Mouse (Mus musculus): ENCODE measurements around the gene Foxn3.

Gene Foxn3

GRCm38 (mm10) chr12:99298851-99299600, 264.4 kb downstream of the Foxn3 start:
- DNase-seq (ENCODE audit: low read depth, low spot score): no peak

GRCm38 (mm10) chr12:99298242-99298641, 265.1 kb downstream of the Foxn3 start:
- no peak for DNase-seq (ENCODE audit: low read depth, low spot score)

- DNase-seq (ENCODE audit: low read depth, low spot score): no peak
Observed at GRCm38 (mm10) chr12:99297792-99298191, 265.6 kb downstream of the Foxn3 start.

GRCm38 (mm10) chr12:99293532-99293931, 269.9 kb downstream of the Foxn3 start:
- no peak for DNase-seq (ENCODE audit: low read depth, low spot score)

GRCm38 (mm10) chr12:99292152-99292551, 271.2 kb downstream of the Foxn3 start:
- DNase-seq (ENCODE audit: low read depth, low spot score): no peak

- no peak for DNase-seq (ENCODE audit: low read depth, low spot score)
Observed at GRCm38 (mm10) chr12:99287081-99287480, 276.3 kb downstream of the Foxn3 start.

- DNase-seq (ENCODE audit: low read depth, low spot score): no peak
Observed at GRCm38 (mm10) chr12:99286662-99287061, 276.7 kb downstream of the Foxn3 start.

- no peak for DNase-seq (ENCODE audit: low read depth, low spot score)
Observed at GRCm38 (mm10) chr12:99285656-99286055, 277.7 kb downstream of the Foxn3 start.

GRCm38 (mm10) chr12:99285199-99285598, 278.2 kb downstream of the Foxn3 start:
- DNase-seq (ENCODE audit: low read depth, low spot score): no peak

- DNase-seq (ENCODE audit: low read depth, low spot score): no peak
Observed at GRCm38 (mm10) chr12:99284419-99285069, 278.8 kb downstream of the Foxn3 start.

- no peak for DNase-seq (ENCODE audit: low read depth, low spot score)
Observed at GRCm38 (mm10) chr12:99280826-99281225, 282.6 kb downstream of the Foxn3 start.

- DNase-seq (ENCODE audit: low read depth, low spot score): no peak
Observed at GRCm38 (mm10) chr12:99280291-99280690, 283.1 kb downstream of the Foxn3 start.

GRCm38 (mm10) chr12:99279426-99279825, 284.0 kb downstream of the Foxn3 start:
- DNase-seq (ENCODE audit: low read depth, low spot score): no peak

- DNase-seq (ENCODE audit: low read depth, low spot score): no peak
Observed at GRCm38 (mm10) chr12:99274589-99274988, 288.8 kb downstream of the Foxn3 start.

- no peak for DNase-seq (ENCODE audit: low read depth, low spot score)
Observed at GRCm38 (mm10) chr12:99269396-99269795, 294.0 kb downstream of the Foxn3 start.

GRCm38 (mm10) chr12:99268954-99269353, 294.4 kb downstream of the Foxn3 start:
- DNase-seq (ENCODE audit: low read depth, low spot score): no peak

- DNase-seq (ENCODE audit: low read depth, low spot score): no peak
Observed at GRCm38 (mm10) chr12:99267732-99268131, 295.6 kb downstream of the Foxn3 start.

GRCm38 (mm10) chr12:99266434-99266833, 296.9 kb downstream of the Foxn3 start:
- DNase-seq (ENCODE audit: low read depth, low spot score): no peak

GRCm38 (mm10) chr12:99265777-99266176, 297.6 kb downstream of the Foxn3 start:
- DNase-seq (ENCODE audit: low read depth, low spot score): no peak

GRCm38 (mm10) chr12:99264386-99264785, 299.0 kb downstream of the Foxn3 start:
- DNase-seq (ENCODE audit: low read depth, low spot score): no peak

- DNase-seq (ENCODE audit: low read depth, low spot score): no peak
Observed at GRCm38 (mm10) chr12:99263592-99264335, 299.6 kb downstream of the Foxn3 start.

- DNase-seq (ENCODE audit: low read depth, low spot score): no peak
Observed at GRCm38 (mm10) chr12:99262840-99263239, 300.5 kb downstream of the Foxn3 start.

Measured in embryo, embryonic 11.5 days (tissue).